Mouse (Mus musculus) thymus, postnatal 0 days (tissue): ENCODE measurements around the gene Glyctk. TPM values are rescaled to one million over a fixed set of nuclear protein-coding genes. Genes with fewer than 3 reads are reported as not detected.

Source experiments
- DNase-seq: peaks from one replicate; pipeline ENCODE4 v3.0.0-alpha.2; 2015; ENCODE audit warnings: low spot score
- polyA plus RNA-seq: library from polyadenylated mRNA; unstranded; fragments of >200 nt; fragmentation: Nextera tagmentation; extraction: Ambion mirVana; gene quantifications from 2 replicates; pipeline ENCODE4 v1.2.1, GENCODE M21; 2015

The Glyctk gene
- polyA plus RNA-seq, 1 experiment from 2014 or later, result 4.3 TPM

DNA sequence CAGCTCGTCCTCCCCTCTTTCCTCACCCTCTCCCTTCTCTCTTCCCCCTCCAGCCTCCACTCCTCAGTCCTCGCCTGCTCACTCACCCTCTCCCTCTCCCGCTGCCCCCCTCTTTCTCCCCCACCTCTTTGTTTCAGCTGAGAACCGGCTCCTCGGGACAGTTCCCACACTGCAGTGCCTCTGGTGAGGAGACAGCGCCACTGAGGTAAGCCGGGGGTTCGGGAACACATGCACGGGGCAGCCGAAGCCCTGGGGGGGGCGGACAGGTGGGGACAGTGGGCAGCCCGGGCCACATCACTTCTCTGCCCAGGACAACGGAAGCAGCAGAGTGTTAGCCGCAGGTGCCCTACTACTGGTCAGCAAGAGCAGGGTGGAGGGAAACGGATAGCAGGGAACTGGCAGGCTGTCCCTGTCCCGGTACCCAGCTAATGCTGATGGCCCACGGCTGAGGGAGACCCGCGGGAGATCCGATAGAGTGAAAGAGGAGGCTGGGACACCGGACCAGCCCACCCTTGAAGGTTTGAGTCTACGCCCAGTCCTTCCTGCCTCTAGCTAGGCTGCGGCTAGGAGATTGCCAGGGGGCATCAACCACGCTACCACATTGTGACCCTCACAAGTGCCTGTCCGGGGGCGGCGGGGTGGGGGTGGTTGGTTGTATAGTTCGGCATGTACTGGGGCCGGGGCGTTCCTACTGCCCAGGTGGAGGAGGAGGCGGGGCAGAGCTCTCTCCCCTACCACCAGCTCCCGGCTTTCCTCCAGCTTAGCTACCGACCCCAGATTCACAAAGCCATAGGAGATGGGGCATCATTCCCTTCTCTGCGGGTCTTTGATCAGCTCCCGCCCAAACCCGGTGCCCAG is 9.2 kb downstream of the Glyctk start:
- no peak for DNase-seq

- no peak for DNase-seq
Observed at GRCm38 (mm10) chr9:106147851-106148431, 10.0 kb downstream of the Glyctk start.

- DNase-seq, result no peak
Observed at GRCm38 (mm10) chr9:106147281-106147680, 10.7 kb downstream of the Glyctk start.

DNA sequence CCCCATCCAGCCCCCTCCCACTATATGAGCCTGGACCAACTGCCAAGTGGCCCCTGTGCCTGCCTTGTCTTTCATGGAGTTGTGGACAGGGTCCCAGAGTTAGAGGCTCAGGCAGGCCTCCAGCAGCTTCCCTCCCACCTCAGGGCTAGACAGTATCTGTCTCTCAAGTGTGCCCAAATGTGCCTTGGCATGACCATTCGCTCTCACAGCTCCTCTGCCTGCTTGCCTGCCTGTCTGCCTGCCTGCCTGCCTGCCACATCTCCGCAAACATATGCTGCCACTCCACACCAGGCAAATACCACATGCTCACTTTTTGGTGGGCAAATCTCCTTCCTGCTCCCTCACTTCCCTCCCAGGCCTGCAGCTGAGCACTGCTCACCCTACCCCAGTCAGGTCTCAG is 12.4 kb downstream of the Glyctk start:
- no peak for DNase-seq

GRCm38 (mm10) chr9:106144176-106144575 is 13.8 kb downstream of the Glyctk start:
- DNase-seq, result no peak

- no peak for DNase-seq
Observed at GRCm38 (mm10) chr9:106141955-106142354, 16.0 kb downstream of the Glyctk start.

DNA sequence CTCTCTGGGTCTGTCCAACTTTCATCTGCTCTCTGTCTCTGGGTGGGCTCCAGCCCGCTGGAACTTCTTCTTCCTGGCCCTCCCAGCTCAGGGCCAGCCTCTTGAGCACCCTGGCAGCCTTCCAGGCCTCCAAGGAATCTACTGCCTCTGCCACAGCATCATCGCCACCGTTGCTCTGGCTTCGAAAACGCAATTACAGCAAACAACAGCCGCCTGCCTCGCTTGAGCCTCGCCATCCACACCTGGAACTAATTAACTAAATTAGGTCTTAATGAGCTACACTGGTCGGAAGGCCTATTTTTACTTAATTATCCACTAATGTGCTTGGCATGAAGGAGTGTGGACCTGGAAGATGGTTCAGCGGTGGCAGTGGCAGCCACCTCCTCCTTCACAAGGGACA is 18.2 kb downstream of the Glyctk start:
- no peak for DNase-seq

DNA sequence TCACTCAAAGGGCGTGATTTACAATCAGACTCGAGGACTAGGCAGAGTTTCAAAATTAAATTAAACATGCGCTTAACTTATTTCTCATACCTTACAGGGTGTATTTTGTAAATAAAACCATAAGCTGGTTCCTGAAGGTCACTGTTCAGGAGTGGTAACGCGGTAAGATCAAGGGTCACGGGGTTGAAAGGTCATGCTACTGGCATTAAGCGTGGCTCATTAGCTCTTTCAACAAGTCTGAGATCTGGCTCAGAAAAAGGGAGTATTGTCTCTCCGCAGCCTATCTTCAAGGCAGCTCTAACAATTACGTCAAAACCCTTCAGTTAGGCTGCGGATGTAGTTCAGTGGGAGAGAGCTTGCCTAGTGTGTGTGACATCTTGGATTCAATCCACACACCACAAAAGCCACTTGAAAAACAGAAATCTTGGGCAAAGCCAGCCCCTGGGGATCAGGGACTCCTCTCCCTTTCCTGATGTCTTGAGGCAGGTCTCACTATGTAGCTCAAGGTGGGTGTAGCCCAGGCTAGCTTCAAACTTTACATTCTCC is 20.2 kb downstream of the Glyctk start:
- DNase-seq, result no peak

- no peak for DNase-seq
Observed at GRCm38 (mm10) chr9:106130250-106130649, 27.7 kb downstream of the Glyctk start.

GRCm38 (mm10) chr9:106129072-106129471 is 28.9 kb downstream of the Glyctk start:
- no peak for DNase-seq

DNA sequence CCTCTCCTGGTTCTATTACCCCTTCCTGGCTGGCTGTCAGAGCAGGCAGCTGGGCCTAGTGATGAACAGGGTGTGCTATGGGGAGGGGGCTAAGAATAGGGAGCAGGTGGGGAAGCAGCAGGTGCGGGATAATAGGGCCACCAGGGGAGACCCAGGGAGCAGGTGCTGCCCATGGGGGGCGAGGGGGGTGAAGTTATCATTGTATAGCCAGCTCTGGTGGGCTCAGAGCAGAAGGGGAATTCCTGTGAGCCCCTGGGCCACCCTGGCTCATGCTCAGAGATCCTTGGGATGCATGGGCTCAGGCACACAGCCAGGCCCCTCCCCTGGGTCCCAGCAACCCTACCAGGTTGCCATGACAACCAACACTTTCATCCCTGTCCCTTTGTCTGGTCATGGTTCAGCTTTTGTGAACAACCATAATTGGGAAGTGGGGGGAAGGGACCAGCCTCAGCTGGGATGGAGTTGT is 31.1 kb downstream of the Glyctk start:
- no peak for DNase-seq

- peak; percentile 41 for DNase-seq
Observed at GRCm38 (mm10) chr9:106123599-106123998, 34.3 kb downstream of the Glyctk start.

DNA sequence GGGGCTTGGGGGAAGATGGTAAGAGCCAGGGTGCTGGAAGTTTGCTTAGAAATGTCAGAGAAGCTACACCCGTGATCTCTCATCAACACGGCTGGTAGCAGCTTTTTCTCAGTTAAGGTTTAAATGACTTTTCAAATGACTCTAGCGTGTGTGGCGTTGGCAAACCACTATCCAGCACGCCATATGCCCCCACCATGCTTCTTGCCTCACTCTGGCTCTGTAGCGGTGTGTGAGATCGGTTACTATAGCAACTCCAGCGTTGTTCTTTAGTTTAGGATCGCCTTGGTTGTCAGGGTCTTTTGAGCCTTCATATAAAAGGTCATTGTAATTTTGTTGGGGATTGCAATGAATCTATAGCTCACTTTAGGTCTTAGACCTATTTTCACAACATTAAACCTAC is 38.9 kb downstream of the Glyctk start:
- no peak for DNase-seq

GRCm38 (mm10) chr9:106115801-106116424 is 42.0 kb downstream of the Glyctk start:
- DNase-seq, result no peak

- peak; percentile 44 for DNase-seq
Observed at GRCm38 (mm10) chr9:106112770-106113423, 45.0 kb downstream of the Glyctk start.

GRCm38 (mm10) chr9:106106241-106106640 is 51.7 kb downstream of the Glyctk start:
- no peak for DNase-seq

DNA sequence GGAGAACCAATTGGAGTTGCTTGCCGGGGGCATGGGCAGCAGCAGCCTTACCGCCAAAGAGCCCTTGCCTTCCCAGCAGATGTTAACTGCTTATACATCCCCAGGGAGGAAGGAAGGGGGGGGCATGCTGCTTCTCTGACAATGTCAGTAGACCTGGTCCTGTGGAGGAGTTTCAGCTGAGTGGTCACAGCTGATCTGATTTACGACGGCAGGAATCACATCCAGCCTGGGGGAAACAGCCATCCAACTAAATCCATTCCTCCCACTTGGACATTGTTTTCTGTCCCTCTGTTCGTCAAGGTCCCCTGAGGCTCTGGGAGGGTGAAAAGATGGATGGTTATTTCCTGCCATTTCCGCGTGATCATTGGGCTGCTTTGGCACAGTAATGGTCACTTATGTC is 53.5 kb downstream of the Glyctk start:
- DNase-seq, result no peak
